Mouse (Mus musculus): ENCODE measurements around the gene Ubxn11.
"Not testable (repeated sequence)": the region's sequence is repeated elsewhere in the genome, so short reads cannot be mapped to it uniquely, and the experiment has no call there.

Ubxn11 gene

GRCm38 (mm10) chr4:134138857-134139256 lies 36.5 kb downstream of the Ubxn11 start:
- in situ Hi-C loops (cut with MseI, MboI) = no loop called here

GRCm38 (mm10) chr4:134144297-134144696 lies 41.9 kb downstream of the Ubxn11 start:
- in situ Hi-C loops (cut with MseI, MboI) = not testable (repeated sequence)

- in situ Hi-C loops (cut with MseI, MboI) = no loop called here
These were observed 47.0 kb downstream of the Ubxn11 start for GRCm38 (mm10) chr4:134149389-134149788.

- in situ Hi-C loops (cut with MseI, MboI) = no loop called here
These were observed 49.7 kb downstream of the Ubxn11 start for GRCm38 (mm10) chr4:134152112-134152511.

GRCm38 (mm10) chr4:134153656-134154055 lies 51.3 kb downstream of the Ubxn11 start:
- in situ Hi-C loops (cut with MseI, MboI) = no loop called here

- in situ Hi-C loops (cut with MseI, MboI) = no loop called here
These were observed 52.0 kb downstream of the Ubxn11 start for GRCm38 (mm10) chr4:134154354-134154753.

GRCm38 (mm10) chr4:134155531-134155930 lies 53.2 kb downstream of the Ubxn11 start:
- in situ Hi-C loops (cut with MseI, MboI) = no loop called here

GRCm38 (mm10) chr4:134155961-134156465 lies 53.6 kb downstream of the Ubxn11 start:
- in situ Hi-C loops (cut with MseI, MboI) = no loop called here

GRCm38 (mm10) chr4:134156744-134157143 lies 54.4 kb downstream of the Ubxn11 start:
- in situ Hi-C loops (cut with MseI, MboI) = no loop called here

GRCm38 (mm10) chr4:134157558-134157957 lies 55.2 kb downstream of the Ubxn11 start:
- in situ Hi-C loops (cut with MseI, MboI) = no loop called here

- in situ Hi-C loops (cut with MseI, MboI) = no loop called here
These were observed 56.4 kb downstream of the Ubxn11 start for GRCm38 (mm10) chr4:134158774-134159173.

- in situ Hi-C loops (cut with MseI, MboI) = not testable (repeated sequence)
These were observed 57.7 kb downstream of the Ubxn11 start for GRCm38 (mm10) chr4:134160071-134160470.

GRCm38 (mm10) chr4:134164591-134164990 lies 62.2 kb downstream of the Ubxn11 start:
- in situ Hi-C loops (cut with MseI, MboI) = no loop called here

GRCm38 (mm10) chr4:134165024-134165423 lies 62.7 kb downstream of the Ubxn11 start:
- in situ Hi-C loops (cut with MseI, MboI) = no loop called here

GRCm38 (mm10) chr4:134165548-134166465 lies 63.4 kb downstream of the Ubxn11 start:
- in situ Hi-C loops (cut with MseI, MboI) = no loop called here

GRCm38 (mm10) chr4:134166906-134167305 lies 64.5 kb downstream of the Ubxn11 start:
- in situ Hi-C loops (cut with MseI, MboI) = no loop called here

- in situ Hi-C loops (cut with MseI, MboI) = no loop called here
These were observed 70.0 kb downstream of the Ubxn11 start for GRCm38 (mm10) chr4:134172391-134172790.

All from mouse trophoblast stem cell (cell line).